Mouse (Mus musculus): ENCODE results near the gene Mbtd1.

The Mbtd1 gene

DNA sequence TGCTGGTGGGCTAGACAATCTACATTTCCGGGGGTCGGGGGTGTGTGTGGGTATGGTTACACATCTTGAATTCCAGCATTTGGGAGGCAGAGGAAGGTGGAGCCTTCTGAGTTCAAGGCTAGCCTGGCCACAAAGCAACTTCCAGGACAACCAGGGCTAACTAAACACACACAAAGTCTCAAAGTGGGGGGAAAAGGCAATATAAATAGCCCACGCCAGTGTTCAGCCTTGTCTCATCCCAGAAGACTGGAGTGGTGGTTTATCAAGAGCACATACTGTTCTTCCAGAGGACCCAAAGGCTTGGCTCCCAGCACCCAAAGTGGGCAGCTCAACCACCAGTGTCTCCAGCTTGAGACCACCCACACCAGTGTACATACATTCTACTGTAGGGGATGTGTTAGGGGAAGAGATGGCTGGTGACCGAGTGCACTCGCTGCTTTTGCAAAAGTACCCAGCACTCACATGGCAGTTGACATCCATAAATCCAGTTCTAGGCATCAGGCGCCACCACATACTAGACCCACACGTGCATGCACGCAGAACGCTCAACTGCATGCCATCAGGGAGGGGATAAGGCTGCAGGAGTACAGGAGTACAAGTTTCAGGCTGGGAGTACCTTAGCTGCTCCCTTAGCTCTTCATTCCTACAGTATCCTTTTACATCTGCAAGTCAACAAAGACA is 63.4 kb downstream of the Mbtd1 start:
- DNase-seq (ENCODE audit: low read depth, low spot score), result no peak

DNA sequence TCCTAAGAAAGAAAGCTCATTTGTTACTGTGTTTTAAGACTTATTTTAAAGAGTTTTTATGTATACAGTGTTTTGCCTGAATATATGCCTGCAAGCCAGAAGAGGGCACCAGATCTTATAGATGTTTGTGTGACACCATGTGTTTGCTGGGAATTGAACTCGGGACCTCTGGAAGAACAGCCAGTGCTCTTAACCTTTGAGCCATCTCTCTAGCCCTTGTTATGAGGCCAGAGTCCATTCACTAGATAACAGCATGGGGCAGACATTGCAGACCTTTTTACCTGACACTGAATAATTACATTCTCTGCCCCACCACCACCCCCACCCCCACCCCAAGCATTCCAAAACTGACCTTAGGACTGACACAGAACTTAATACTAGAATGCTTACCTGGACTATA is 64.4 kb downstream of the Mbtd1 start:
- no peak for DNase-seq (ENCODE audit: low read depth, low spot score)

DNA sequence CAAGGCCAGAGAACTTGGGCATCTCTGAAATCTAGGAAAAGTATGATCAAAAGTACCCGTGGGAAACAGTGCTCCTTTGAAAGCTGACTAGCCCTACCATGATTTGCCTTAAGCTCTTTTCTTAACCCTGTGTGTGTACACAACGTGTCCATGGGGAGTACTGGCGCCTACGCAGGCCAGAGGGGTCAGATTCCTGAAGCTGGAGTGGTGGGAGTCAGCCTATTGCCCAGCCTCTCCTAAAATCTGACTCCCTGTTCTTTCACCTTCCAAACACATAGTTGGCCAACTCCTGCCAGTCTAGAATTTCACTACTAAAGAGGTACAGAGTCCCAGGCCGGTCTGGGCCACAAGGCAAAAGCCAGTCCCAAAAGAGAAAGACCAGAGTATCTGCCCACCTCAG is 66.7 kb downstream of the Mbtd1 start:
- no peak for DNase-seq (ENCODE audit: low read depth, low spot score)

DNA sequence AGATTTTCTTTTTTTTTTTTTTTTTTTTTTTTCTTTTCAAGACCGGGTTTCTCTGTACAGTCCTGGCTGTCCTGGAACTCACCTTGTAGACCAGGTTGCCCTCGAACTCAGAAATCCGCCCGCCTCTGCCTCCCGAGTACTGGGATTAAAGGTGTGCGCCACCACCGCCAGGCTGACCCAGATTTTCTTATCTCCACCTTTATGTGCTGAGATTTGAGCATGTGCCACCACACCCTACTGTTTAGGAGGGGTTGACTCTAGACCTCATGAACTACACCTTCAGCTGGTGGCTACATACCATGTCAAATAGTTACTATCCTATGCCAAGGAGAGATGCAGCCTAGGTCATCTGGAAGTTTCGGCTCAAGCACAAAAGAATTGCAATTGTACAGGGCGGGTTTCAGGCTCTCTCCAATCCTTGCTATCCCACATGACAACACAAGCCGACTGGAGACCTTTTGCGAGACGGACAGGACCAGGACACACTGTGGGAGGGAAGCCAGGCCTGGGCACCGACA is 69.1 kb downstream of the Mbtd1 start:
- no peak for DNase-seq (ENCODE audit: low read depth, low spot score)

DNA sequence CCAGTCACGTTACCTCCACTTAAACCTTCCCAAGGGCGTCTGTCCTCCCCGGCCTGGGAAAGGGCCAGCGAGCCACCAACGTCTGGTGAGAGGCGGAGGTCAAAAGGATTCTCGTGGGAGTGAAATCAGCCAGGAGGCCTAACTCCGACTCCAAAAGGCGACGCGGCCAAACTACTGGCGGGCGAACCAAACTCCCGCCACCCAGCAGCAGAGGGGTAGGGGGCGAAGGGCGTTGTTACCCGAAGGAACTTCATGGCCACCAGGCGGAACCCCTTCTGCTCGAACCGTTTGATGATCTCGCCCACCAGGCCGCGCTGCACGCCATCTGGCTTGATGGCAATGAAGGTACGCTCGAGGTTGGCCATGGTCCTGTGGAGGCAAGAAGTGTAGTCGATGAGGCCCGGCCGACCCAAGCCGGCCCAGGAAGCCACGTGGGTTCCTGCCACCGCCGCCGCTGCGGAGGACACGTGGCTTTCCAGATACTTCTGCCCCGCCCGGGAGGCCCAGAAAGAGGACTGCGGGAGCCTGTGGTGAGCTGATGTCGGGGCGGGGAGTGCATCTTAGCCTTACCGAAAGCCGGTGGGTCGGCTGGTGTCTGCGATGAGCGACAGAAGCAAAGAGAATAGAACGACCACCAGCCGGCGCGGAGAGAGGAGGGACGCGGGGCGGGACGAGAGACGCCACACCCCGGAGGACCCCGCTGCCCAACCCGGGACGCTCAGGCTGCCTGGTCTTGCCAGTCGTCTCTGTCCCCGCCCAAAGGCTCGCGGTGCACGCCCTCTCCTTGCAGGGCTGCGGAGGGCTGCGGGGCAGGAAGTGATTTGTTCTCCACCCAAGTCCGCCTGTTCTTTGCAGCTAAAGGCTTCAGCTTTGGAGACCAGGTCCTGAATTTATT is 69.9 kb downstream of the Mbtd1 start:
- peak; percentile 86 for DNase-seq (ENCODE audit: low read depth, low spot score)

DNA sequence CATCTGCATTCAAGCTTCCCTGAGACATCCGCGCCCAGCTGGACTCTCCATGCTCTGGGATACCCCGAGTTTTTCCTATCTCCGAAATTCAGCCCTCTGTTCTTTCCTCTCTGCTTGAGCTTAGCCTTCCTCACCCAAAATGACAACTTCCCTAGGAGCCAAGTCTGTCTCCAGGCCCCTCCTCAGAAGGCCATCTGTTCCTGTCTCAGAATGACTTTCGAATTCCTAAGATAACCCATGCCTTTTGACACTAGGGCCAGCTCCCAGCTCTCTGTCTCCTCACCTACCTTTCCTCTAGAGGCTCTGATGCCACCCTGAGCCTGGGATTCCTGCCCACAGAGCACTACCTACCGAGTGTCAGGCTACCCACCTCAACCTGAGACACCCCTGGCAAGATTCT is 70.5 kb downstream of the Mbtd1 start, which contains the start of gene Nme2:
TSS of gene Nme2 (minus strand) at position 101 of the 400 bp plus-strand sequence.
- no peak for DNase-seq (ENCODE audit: low read depth, low spot score)

DNA sequence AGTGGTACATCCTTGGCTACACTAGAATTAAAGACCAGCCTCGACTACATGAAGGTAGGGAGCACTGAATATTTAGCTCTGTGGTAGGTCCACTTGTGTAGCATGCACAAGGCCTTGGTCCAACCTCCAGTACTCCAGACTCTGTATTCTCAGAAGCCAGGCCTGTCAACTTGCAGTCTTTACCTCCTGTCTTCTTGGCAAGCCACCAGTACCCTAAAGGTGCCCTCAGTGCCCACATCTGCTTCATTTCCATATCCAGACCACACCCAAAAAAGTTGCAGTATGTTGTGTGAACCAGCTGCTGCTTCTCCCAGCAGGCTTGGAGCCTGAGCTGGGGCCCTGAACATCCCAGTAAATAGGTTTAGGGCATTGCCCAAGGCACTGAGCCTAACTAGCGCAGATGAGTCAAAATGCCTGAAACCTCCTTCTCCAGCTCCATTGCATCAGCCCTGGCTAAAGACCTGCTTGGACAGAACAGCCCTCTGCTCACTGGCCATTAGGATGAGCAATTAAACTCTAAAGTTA is 71.4 kb downstream of the Mbtd1 start:
- no peak for DNase-seq (ENCODE audit: low read depth, low spot score)

DNA sequence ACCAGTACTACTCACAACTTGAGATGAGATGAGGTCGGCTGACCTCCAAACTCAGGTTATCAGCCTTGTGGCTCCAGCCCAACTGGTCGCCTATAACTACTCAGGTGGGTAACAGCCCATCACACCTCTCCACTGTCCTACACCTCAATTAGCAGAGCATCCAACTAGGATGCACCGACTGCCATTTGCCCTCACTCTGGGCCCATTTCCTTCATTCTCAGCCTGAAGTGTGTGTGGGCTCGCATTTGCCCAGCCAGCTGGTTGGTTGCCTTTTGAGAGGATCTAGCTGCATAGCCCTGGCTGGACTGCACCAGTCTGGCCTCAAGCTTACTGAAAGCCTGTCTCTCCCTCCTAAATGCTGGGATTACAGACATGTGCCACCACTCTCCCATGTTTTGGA is 72.1 kb downstream of the Mbtd1 start:
- no peak for DNase-seq (ENCODE audit: low read depth, low spot score)

DNA sequence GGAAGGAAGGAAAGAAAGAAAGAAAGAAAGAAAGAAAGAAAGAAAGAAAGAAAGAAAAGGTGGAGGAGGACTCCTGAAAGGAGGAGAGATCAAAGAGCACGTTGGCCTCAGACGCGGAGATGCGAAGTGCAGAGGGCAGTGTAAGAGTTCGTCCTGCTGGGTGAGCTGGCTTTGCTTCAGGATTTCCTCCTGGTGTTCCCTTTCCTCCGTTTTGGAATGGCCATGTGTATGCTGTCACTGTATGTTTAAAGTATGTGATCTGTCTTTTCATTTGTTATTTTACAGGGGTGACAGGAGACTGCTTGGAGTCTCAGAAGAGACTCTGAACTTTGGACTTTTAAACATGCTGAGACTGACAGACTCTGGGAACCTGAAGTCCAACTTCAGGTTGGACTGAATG is 75.8 kb downstream of the Mbtd1 start:
- no peak for DNase-seq (ENCODE audit: low read depth, low spot score)

DNA sequence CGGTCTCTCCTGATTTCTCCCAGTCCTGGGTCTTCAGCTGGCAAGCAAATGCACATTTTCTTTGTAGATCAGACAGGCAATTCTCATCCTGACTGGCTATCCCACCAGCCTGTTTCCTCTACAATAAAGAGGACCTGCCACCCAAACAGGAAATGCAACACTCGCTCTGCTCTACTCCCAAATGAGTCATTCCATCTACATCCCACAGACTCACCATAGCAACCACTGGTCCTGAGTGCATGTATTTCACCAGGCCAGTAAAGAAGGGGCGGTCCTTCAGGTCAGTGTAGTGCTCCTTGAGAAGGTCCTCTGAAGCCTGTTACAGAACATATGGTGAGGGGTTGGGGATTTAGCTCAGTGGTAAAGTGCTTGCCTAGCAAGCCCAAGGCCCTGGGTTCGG is 77.4 kb downstream of the Mbtd1 start:
- DNase-seq (ENCODE audit: low read depth, low spot score), result no peak

DNA sequence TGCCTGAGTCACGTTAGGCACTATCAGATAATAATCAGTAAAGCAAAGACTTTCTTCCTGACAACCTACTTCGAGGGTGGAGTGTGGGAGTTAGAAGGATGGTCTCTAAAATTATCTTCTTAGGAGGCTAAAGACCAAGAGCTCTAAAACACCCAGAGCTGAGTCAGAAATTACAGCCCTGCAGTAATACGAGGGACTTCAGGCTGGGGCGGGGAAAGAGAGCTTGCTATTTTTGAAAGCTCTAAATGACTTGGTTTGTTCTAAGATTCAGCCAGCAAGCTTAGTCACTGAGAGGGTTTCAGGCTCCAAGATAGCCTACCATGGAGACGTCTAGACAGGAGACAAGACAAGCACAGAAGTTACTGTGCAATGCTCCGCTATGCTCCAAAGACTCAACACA is 79.7 kb downstream of the Mbtd1 start:
- DNase-seq (ENCODE audit: low read depth, low spot score), result no peak

DNA sequence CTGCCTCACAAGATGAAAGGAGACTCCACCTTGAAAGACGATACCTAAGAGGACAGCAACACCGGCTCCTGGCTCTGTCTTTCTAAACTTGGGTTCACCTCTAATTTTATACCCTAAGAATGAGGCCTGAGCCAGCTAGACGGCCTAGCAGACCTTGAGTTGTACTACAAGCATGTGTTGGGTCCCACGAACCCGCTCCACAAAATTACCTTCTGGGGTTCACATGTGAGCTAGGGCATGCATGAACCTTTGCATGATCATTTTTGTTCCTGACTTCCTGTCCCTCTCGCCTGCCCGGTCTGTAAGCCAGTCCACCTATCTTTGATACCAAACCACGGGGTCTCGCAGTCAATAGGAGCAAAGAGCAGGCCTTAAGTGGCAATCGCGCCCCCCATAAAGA is 81.7 kb downstream of the Mbtd1 start:
- no peak for DNase-seq (ENCODE audit: low read depth, low spot score)

DNA sequence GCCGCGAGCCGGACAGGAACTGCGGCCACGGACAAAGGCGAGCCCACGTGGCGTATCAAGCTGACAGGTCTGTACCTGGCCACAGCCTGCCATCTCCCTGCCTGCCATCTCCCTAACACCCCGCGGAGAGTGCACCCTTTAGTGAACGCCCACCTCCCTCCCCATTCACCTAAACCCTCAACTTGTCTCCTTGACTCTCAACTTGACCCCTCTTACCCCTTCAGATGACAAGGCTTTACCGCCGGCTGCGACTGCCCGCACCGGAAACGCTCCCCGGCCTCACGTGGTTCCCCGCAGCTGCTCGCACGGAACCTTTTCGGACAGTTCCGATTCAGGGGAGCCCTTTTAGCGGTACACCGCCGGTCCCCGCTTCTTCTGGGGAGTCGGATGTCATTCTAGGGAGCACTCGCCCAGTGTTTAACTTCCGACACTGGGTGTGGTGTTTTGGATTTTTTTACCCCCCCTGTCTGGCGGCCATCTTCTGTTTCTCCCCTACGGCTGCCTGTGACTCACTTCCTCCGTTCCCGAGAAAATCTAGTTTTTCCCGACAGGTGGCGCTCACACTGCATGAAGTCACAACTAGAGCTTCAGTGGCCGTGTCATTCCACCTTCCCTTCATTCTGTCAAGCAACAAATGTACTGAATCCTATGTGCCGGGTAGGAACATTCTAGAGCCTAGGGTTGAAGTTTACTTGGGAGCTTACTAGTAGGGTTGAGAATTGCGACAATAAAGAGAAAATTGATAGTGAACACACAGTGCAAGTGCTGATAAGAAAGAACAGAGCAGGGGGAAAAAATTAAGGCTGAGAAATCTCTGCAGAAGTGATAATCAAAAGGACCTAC is 82.6 kb downstream of the Mbtd1 start, which contains the start of the genes Gm20390 and Nme1:
TSS of gene Gm20390 (minus strand) at position 289 of the 843 bp plus-strand sequence.
TSS of gene Nme1 (minus strand) at position 517 of the 843 bp plus-strand sequence.
- peak; percentile 97 for DNase-seq (ENCODE audit: low read depth, low spot score)

DNA sequence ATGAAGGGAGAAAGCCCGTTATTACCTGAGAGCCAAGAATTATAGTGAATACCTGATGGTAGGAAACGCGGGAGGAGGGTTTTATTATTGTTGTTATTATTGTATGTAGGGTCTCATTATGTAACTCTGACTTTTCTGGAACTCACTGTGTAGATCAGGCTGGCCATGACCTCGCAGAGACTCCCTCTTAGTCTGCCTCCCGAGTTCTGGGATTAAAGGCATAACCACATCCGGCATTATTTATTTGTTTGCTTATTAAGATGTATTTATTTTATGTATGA is 83.1 kb downstream of the Mbtd1 start:
- no peak for DNase-seq (ENCODE audit: low read depth, low spot score)

DNA sequence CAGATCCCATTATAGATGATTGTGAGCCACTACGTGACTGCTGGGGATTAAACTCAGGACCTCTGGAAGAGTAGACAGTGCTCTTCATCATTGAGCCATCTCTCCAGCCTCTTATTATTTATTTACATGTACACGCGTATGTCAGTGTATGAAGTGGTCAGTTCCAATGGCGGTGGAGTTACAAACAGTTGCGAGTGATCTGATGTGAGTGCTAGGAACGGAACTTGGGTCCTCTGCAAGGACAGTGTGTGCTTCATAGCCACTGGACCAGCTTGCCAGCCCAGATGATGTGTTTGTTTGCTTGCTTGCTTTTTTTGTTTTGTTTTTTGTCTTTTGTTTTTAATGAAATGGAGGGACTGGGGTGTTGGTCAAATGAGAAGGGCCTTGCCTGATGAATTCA is 83.5 kb downstream of the Mbtd1 start:
- DNase-seq (ENCODE audit: low read depth, low spot score), result no peak

DNA sequence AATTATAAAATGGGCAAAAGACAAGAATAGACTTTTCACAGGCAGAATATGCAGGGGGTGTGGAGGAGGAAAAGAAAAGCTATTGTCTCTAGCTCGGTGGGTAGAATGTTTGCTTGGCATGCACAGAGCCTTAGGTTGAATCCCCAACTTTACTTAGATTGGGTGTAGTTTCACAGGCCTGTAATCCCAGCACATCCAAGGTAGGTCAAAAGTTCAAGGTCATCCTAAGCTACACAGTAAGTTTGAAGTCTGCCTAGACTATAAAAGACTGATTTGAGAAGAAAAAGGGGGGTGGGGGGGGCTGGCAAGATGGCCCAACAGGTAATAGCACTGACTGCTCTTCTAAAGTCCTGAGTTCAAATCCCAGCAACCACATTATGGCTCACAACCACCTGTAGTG is 84.1 kb downstream of the Mbtd1 start:
- DNase-seq (ENCODE audit: low read depth, low spot score), result no peak

DNA sequence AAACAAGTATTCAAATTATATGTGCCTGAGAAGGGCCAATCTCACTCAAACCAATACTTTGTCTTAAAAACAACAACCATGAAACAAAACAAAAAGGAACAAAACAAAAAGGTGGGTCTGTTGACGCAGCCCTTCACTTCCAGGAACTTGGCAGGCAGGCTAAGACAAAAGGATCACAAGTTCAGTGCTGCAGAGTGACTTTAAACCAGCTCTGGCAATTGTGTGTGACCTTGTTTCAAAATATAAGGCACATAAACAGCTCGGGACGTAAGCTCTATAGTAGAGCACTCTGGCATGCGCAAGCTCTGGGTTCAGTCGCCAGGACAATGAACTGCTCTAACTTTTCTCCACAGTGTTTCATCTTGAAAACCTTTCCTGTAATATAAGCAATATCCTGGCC is 87.3 kb downstream of the Mbtd1 start:
- DNase-seq (ENCODE audit: low read depth, low spot score), result no peak

DNA sequence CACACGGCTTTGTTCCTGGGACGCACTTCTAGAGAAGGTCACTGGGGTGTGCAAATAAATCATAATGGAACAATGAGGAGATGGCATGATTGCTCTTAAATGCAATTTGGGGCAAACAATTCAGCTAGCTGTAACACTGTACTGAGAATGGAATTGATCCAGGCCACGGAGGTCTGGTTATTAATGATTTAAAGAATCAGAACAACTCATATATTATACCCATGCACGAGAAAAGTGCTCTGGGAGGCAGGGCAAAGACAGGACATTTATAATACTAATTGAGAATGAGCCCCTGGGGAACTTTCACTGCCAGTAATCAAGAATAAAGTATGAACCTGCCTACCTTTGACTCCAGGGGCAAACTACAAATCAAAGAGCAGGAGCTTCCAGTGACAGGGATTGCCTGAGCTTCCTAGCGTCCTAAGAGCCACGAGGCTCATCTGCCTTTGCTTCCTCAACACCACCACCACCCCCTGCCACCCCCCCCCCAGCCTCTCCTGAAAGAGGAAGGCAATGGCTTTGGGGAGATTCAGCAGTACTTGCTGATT is 93.9 kb downstream of the Mbtd1 start:
- DNase-seq (ENCODE audit: low read depth, low spot score), result no peak

DNA sequence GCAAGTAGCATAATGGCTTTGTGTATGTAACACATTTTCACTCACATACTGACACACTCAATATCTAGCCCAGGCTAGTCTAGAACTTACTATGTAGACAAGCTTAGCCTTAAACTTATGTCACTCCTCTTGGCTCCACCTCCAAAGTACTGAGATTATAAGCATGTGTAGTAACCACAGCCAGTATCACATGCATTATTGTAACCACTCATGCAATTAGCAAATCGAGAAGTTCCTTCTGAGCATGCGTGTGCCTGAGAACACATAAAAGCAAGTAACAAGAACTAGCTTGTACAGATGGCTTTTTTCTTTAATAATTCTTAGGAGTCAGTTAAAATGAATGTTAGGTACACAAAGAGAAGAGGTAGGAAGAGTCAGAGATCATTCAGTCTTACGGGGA is 99.0 kb downstream of the Mbtd1 start:
- DNase-seq (ENCODE audit: low read depth, low spot score), result no peak

DNA sequence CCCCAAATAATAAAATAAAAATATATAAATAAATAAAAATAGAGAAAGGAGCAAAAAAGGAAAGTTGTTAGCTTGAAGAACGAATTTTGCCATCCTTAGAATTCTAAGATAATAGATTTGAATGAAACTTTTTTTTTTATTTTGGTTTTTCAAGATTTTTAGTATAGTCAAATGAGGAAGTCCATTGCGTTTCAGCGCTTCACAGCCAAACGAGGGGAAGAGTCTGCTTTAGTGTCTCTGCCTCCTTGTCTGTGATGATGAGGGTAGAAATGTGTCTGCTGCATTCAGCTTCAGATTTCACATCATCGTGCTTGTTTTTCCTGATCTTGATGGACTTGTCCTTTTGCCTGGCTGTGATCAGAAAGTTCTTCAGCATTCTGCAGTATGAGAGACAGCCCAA is 99.6 kb downstream of the Mbtd1 start:
- no peak for DNase-seq (ENCODE audit: low read depth, low spot score)

DNA sequence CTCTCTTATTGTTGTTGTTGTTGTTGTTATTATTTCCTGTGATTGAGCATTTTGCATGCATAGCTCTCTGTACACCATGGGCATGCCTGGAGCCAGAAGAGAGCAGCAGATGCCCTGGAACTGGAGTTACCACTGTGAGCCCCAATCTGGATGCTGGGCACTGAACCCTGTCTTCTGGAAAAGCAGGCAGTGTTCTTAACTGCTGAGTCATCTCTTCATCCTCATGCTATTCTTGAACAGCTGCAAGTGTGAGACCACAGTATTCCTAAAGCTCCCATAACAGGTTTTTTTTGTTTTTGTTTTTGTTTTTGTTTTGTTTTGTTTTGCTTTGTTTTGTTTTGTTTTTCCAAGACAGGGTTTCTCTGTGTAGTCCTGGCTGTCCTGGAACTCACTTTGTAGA is 100.6 kb downstream of the Mbtd1 start:
- no peak for DNase-seq (ENCODE audit: low read depth, low spot score)

Measured in embryo, embryonic 11.5 days (tissue).